Mouse (Mus musculus): ENCODE results near the gene Kdm1b.
A peak's percentile ranks its signal among the peaks of the same experiment; 100 is the strongest.

The Kdm1b gene

DNA sequence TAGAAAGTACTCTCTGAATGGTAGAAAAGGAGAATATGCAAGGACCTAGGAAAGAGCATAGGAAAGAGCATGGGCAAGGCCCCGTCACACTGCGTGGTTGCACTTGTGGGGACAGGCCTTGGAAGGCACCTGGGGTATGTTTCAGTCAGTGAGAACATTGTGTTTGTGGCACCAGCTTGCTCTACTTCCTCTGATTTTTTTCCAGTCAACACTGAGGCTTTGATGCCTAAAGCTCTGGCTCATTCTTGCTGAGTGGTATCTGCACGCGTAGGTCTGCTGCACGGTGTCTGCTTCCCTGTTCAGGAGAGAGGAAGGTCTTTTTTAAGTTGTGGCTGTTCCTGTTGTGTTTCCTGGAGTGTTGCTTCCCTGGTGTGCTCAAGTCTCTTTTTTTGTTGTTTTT lies 13.5 kb downstream of the Kdm1b start:
- DNase-seq (ENCODE audit: low read depth, low spot score), result no peak

DNA sequence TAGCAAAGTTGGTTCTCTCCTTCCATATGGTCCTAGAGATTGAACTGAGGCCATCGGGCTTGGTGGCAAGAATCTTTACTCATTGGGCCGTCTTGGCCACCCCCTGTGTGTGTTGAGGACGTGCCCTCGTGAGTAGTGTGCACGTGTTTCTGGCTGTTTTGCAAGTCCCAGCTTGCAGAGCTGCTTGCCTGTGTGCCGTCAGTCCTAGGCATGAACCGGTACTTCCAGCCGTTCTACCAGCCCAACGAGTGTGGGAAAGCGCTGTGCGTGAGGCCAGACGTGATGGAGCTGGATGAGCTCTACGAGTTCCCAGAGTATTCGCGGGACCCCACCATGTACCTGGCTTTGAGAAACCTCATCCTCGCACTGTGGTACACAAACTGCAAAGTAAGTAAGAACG lies 19.5 kb downstream of the Kdm1b start:
- DNase-seq (ENCODE audit: low read depth, low spot score), result no peak

DNA sequence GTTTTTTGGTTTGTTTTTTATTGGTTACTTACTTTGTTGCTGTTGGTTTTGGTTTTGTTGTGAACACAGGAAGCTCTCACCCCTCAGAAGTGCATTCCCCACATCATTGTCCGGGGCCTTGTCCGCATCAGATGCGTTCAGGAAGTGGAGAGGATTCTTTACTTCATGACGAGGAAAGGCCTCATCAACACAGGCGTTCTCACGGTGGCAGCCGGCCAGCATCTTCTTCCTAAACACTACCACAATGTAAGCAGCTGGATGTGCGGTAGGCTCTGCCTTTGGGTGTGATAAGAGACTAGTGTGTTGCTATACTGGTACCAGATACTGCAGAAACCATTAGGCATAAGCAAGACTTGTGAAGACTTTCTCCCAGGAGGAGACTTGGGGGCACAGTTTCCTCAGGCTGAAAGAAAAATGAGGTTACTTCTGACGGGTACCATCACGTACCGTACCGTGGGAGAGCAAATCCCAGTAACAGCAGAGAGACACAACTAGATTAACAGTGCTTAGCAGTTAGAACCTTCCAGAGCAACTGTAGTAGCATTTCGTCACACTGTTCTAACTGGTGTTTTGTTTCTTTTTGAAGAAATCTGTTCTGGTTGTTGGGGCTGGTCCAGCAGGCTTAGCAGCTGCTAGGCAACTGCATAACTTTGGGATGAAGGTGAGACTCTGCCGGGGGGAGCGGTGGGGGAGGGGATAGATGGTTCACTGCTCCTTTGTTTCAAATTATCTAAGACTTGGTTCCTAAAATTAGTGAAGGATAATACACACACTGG lies 20.9 kb downstream of the Kdm1b start:
- no peak for DNase-seq (ENCODE audit: low read depth, low spot score)

DNA sequence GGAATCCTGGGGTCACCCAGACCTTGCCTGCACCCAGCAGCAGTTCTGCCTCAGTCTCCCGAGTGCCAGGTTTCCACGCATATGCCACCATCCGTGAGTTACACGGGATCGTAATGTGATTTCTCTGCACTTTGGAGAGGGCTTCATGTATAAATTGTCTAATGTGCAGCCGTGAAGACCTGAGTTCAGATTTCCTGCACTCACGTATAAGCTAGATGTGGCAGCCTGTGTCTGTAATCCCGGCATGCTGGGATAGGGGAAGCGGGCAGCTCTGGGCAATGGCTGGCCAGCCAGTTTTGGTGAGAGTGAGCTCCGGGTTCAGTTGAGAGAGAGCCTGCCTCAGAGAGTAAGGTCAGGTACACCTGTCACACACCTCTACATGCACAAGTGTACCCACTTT lies 23.2 kb downstream of the Kdm1b start:
- no peak for DNase-seq (ENCODE audit: low read depth, low spot score)

DNA sequence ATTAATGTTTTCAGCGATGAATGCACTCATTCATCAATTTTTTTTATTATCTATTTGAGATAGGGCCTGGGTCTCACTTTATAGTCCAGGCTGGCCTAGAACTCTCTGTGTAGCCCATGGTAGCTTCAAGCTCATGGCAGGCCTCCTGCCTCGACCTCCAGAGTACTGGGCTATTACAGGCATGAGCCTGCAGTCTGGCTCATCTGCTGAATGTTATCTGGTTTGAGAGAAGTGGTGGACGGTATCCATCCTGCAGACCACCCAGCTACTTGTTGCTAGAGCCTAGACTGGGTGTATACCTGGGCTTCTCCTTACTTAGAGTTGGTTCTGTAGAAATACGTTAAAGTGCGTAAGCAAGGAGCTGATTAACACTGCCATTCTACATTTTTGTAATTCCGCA lies 23.7 kb downstream of the Kdm1b start:
- DNase-seq (ENCODE audit: low read depth, low spot score), result no peak

DNA sequence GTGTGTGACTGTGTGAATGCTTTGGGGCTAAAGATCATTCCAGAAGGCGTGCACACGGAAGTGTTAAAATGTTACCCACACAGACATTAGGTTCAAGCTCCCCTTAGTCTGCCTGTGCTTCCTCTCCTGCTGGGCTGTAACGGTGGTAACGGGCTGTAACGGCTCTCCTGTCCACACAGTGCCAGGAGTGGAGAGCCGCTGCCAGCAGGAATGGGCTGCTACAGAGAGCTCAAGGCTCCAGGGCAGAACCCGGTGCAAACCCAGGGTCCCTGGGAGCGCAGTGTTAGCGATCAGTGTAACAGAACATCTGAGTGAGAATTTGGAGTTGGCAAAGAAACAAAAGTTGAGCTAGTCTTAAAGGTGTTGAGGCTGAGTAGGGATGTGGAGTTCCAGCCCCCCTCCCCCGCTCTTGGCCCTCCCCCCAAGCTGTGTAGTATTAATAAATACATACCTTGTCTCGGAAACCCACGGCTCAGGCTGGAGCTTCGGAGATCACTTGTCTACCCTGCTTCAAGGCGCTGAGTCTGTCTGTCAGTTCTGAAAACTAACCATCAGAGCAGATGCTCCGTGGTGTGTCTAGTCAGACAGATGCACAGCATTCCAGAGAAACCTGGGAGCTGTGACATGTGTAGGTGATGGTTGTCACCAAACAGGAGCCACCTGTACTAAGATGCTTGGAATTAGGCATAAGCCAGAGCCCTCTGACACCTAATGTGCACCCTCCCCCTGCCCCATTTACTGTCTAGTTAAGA lies 27.2 kb downstream of the Kdm1b start:
- DNase-seq (ENCODE audit: low read depth, low spot score), result no peak

DNA sequence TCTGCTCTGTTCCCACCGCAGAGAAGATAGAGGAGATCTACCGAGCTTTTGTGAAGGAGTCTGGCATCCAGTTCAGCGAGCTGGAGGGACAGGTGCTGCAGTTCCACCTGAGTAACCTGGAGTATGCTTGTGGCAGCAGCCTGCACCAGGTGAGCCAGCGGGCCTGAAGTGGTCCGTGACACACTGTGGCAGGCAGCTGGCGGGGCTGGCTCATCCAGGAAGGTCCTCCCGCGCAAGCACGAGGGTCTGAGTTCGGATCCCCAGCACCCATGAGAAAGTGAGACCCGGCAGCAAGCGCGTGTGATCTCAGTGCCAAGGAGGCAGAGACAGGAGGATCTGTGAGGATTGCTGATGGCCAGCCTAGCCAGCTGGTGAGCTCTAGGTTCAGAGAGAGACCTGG lies 28.6 kb downstream of the Kdm1b start:
- no peak for DNase-seq (ENCODE audit: low read depth, low spot score)

DNA sequence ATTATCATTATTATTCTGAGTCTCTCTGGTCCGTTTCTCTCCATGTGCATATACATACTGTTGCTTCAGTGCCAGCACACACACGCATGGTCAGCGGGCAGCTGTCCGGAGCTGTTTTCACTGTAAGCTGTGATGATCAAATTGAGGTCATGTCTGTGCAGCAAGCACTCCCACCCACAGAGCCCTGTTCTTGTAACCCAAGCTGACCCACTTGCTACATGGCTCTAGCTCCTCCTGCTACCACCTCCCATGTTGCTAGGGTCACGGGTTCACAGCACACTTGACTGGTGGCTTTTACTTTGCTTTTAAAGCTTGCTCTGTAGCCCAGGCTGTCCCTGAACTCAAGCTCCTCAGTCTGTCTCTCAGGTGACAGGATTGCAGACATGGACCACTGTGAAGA lies 29.2 kb downstream of the Kdm1b start:
- no peak for DNase-seq (ENCODE audit: low read depth, low spot score)

DNA sequence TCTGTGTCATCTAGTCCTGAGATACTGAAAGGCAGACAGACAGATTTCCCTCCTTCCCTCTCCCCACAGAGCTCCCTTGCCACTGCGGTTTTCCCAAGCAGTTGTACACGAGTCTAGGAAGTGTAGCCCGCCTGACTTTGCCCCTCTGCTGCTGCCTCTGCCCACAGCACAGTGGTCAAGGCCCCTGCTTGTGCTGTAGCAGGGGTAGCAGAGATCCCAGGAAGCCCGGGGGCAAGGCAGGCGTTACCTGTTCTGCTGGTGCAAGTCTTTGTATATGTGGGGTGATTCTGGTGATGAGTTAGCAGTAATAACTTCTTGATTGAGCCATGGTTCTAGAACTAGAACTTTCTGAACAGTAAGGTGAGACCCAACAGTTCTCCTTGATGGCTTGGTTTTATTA lies 32.9 kb downstream of the Kdm1b start:
- DNase-seq (ENCODE audit: low read depth, low spot score), result no peak

DNA sequence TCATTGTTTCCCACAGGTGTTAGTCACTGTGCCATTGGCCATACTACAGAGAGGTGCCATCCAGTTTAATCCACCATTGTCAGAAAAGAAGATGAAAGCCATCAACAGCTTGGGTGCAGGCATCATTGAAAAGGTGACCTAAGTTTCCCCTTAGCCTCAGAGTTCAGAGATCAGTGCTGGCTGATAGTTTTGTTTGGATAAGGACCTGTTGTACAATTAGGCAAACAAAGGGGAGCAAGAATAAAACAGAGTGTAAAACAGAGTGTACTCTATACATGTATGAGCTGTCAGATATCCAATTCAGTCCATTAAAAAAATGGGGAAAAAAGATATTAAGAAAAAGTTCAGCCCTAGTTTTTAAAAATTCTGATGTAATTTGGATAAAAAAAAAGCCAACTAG lies 34.1 kb downstream of the Kdm1b start:
- DNase-seq (ENCODE audit: low read depth, low spot score), result no peak

DNA sequence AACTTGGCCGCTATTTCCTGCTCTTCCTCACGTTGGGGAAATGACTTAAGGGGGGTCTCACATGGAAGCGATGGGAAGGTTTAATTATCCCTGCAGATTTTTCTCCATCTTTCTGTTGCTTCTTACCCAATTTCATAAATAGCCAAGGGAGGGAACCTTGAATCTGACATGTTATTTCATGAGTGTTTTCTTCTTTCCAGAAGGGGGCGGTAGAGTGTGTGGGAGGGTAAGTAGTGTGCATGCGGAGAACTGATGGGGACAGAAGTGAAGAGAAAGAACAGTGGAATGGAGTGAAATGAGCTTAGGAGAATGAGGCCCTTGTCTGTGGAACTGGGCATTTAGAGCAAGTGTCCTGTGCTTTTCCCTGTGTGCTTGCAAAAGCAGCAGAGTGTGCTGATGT lies 35.5 kb downstream of the Kdm1b start:
- peak; percentile 31 for DNase-seq (ENCODE audit: low read depth, low spot score)

DNA sequence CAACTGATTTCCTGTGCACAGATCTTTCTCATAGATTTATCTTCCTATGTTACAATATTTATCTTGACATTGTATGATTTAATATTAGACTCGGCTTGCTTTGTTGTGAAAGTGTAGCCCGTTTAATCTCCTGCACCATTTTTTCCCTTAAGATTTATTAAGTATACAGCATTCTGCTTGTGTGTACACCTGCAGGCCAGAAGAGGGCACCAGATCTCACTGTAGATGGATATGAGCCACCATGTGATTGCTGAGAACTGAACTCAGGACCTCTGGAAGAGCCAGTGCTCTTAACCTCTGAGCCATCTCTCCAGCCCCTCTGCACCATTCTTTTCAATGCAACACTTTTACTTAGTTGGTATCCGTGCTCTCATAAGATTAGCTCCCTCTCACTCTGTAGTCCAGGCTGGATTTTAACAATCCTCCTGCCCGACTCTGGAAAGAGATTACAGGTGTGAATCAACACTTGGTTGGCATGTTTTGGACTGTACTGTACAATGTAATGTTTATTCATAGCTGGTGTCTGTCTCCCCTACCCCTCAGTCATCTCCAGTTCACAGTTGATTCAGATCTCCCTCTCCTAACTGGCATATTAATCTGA lies 37.7 kb downstream of the Kdm1b start:
- peak; percentile 37 for DNase-seq (ENCODE audit: low read depth, low spot score)

DNA sequence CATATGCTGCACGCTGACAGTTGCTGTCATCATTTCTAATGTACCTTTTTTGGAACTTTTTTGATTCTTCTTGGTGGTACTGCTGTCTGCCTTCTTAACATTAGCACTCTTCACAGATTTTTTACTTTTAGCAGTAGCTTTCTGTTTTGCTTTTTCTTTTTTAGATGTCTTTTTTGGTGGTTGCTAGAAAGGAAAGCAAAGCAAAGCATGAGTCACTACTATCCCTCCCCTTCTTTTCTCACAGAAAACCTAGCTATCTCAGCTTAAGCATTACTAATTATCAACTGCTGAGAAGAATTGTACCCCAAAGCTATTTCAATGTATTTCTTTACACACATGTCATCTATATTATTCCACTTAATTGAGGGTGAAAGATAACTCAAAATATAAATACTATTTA lies 45.1 kb downstream of the Kdm1b start:
- no peak for DNase-seq (ENCODE audit: low read depth, low spot score)

DNA sequence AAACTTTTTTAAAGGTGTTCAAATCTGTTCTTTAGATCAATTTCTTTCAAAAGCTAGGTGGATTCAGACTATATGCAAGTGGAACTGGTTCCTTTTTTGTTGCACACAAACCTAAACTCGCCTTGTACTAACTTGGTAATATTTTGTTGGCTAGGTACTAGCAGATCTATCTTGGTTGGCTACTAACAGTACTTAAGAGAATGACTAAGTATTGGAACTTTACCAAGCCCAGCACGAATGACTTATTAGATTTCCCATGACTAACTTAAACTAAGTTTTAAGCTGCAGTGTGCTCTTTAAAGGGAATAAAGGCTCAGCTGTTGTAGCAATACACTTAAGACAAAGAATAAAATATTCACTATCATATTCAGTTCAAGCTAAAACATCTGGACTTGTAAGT lies 46.0 kb downstream of the Kdm1b start:
- no peak for DNase-seq (ENCODE audit: low read depth, low spot score)

DNA sequence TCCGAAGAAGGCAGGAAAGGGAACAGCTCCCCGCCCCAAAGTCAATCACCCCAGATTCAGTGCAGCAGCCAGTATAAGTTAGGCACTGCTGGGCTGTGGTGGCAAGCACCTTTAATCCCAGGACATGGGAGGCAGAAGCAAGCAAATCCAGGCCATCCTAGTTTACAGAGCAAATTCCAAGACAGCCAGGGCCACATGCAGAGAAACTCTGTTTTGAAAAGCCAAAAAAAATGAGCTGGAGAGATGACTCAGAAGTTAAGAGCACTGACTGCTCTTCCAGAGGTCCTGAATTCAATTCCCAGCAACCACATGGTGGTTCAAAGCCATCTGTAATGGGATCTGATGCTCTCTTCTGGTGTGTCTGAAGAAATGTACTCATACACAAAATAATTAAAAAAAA lies 50.5 kb downstream of the Kdm1b start:
- DNase-seq (ENCODE audit: low read depth, low spot score), result no peak

DNA sequence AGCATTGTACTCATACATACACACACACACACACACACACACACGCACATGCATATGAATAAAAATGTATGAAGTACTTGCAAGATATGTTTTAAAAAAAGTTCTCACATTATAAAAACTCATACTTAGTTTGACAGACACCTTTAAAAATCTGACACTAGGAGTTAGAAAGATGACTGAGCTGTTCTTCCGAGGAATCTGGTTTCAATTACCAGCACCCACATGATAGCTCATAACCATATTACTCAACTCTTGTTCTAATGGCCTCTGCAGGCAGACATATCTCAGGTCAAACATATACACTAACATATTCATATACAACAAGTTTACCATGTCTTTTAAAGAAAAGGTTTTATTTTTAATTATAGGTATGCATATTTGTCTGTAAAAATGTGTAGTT lies 53.3 kb downstream of the Kdm1b start:
- no peak for DNase-seq (ENCODE audit: low read depth, low spot score)

DNA sequence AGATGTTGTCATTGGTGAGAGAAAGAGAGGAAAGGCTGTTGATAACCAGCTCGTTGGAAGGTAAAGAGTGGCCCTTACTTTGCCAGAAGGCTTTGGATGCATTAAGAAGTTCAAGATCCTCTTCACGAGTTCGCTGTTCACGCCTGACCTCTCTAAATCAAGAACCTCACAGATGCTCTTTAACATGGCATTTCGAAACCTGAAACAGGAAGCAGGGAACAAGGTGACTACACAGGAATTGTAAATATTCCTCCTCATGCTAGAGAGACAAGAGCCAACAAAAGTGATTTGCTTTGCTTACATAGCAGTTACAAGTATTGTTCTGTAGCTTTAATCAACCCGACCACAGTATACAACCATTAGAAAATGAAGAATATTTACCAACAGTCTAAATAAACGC lies 56.0 kb downstream of the Kdm1b start:
- no peak for DNase-seq (ENCODE audit: low read depth, low spot score)

DNA sequence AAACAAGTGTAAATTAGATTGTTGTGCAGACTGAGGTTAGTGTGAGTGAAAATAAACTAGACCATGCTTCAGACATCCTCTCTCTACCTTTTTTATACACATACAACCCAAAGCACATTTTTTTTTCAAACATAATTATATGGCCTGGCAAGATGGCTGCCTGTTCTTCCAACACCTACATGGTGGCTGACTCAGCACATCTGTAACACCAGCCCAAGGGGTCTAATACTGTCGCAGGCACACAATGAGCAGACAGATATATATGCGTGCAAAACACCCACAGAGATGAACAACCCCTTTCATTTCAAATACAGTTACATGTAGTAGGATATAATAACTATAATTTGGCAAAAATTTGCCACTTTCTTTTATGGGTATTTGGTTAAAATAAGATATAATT lies 57.3 kb downstream of the Kdm1b start:
- no peak for DNase-seq (ENCODE audit: low read depth, low spot score)

DNA sequence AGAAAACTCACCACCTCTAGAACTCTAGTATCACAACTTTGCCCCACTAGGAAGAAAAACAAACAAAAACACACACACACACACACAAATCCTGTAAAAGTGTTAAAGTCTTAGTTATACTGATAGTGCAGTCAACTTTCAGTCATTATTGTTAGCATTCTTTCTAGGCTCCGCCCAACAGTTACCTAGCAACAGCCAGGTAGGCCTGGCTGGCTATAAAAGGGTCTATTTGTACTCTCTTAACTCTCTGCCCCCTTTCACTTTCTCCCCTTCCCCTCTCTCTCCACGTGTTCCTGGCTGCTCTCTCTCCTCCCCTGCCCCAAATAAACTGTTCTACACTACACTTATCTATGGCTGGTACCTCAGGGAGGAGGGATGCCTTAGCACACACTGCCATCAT lies 60.8 kb downstream of the Kdm1b start:
- DNase-seq (ENCODE audit: low read depth, low spot score), result peak; percentile 25

DNA sequence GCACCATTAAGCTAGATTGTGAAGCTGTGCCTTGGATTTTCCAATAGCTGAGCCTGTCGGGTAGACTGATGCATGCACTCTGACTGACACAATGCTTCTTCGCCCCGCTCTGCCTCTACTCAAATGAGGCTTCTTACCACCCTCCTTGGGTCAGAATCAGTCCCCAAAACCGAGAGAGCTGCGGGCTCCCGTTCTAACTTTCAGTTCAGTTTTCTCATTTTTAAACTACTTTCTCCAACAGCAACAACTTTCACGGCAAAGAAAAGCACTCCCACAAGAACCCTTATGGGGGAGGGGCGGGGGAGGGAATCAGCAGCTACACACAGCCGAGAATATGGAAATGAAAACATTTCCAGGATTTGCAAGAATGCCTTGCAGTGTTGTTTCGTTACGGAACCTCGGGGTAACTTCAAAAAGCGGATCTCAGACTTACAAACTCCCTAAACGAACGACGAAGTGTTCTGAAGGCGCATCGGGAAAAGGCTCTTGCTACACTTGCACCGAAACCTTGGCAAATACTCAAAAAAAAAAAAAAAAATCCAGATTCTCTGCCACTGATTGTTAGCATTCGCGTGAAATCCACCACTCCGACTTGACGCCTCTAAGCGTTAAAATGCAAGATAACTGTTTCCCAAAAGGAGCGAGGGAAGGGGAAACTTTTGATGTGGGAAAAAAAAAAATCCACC lies 61.7 kb downstream of the Kdm1b start:
- DNase-seq (ENCODE audit: low read depth, low spot score), result peak; percentile 34

DNA sequence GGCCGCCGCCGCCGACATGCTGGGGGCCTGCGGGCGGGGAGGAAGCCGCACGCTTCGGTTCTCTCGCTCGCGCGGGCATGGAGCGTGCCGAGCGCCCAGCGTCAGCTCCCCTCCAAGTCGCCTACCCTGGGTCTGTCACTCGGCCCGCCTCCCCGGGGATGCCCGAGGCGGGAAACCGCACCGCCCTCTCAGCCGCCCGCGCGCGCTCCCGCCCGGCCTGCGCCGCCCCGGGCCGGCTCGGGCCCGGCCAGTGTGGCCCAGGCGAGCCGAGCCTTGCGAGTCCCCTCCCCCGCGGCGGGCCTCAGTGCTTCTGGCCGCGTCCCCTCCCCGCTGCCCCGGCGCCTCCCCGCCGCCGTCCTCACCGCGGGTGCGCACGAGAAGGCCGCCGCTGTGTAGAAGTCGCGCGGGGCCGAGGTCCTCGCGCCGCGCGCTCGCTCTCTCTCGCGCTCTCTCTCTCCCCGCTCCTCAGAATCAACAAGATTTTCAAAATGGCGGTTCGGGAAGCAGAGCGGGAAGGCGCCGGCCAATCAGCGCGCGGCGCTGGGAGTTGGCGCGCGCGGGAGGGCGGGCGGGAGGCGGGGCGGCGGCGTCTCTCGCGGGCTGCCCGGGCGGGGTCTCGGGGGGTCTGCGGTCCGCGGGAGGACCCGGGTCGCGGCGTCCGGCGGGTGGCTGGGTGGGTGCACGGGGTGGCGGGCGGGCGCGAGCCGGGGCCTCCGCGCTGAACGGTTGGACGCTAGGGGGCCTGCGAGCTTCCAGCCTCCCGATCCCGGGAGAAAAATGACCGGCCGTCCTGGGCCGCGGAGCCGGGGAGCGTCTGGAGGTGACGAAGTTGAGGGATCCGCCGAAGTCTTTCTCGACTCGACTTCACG lies 62.6 kb downstream of the Kdm1b start, which contains the start of gene Dek:
Gene Dek, minus strand, starts transcription at position 491 of the 869 bp plus-strand sequence.
- DNase-seq (ENCODE audit: low read depth, low spot score), result peak; percentile 90

DNA sequence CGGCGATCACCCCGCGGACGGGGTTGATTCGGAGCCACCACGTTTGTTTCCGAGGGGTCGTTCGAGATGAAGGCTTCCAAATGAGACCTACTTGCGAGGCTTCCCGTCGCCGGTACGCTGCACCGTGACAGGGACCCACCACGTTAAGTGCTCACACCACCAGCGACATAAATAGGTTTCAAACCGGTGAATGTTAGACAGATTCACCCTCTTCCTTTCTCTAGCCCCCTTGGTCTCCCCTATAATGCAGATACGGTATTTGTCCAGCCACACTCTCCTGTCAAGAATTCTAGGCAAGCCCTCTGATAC lies 63.2 kb downstream of the Kdm1b start:
- DNase-seq (ENCODE audit: low read depth, low spot score), result no peak
